Mouse (Mus musculus): ENCODE measurements around the gene Hyal1. TPM values are rescaled to one million over a fixed set of nuclear protein-coding genes. Genes with fewer than 3 reads are reported as not detected.
A peak's percentile ranks its signal among the peaks of the same experiment; 100 is the strongest.

The Hyal1 gene
- total RNA-seq, 1 experiment from 2014 or later: 10.9 TPM

DNA sequence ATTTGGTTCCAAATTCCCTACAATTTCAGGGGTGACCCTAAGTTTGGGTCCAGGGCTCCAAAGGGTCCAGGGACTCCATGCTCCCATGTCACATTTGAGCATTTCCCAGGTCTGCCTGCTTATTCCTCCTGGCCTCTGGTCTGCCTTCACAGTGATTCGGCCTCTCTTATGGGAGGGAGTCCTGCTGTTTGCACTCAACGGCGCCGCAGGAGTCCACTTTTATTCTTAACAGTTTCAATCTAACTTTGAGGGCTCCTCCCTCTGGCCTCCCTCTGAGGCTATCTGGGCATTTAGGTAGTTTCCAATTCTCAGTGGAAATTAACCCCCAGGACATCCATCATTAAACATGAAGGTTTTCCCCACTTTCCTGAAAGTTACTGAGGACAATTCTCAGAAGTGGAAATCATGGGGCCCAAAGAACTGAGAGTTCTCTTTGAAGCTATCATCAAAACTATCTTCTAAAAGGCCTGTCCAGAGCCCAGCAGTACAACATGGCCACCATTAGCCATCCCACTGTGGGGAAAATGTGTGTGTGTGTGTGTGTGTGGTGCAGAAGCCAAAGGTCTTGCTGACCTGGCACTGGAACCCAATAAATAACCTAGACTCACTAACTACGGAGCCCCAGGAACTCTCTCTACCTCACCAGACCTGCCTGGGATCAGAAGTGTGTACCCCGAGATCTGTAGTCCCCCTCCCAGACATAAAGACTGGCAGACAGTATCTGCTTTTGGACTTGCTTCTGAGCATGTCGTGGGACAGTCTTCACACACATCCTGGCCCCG, 17.7 kb downstream of the Hyal1 start:
- no peak for DNase-seq

DNA sequence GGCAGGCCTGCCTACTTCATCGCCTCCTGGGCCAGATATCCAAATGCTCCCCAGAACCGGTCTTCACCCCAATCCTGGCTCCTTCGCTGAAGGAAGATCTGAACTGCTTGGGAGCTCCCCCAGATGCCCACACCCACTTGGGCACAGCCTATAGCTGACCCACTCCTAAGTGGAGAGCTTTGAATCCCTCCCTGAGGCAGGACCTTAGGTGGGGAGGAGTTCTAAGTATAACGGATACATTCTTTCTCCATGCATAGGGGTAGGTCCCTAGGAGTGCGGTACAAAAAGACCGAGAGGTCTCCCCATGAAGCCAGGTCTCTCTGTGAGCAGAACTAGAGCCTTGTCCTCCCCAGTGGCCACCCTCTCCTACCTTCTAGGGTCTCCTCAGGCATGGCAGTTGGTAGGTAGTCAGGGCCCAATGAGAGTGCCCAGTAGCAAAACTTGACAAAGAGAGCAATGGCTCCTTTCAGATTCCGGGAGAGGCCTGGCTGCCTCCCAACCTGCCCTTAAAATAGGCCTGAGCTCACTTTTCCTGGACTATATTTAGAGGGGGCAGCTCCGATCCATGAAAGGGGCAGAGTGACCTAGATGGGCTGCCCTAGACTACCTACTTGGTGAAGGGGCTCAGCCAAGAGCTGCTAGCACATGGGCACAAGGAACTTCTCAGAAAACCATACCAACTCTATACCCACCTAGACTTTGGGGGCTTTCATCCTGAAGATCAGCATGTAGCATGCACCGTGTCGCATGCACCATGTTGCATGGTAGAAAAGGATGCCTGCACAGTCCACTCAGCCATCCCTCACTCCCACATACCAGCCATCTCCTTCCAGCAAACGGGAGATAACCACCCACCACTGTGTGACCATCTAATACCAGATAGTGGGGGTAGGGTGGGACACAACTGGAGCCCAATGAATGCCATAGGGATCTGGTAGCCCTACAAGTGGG, 20.2 kb downstream of the Hyal1 start:
- no peak for DNase-seq

DNA sequence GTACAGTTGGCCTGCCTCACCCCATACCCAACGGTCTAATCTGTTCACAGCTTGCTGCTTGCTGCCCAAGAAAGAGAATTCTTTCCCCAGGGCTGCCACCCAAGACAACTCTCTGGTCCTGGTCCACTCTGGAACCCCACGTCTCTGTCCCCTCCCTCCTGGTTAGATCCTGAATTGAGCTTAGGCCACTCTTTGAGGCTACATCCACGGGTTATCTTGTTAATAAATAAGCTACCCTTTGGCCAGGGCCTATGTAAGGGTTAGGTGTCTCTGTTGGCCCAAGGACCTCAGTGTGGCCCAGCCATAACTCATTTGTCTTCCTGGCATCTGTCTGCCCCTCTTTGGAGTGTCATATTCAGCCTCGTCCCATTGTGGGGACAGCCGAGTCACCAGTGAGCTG, 21.7 kb downstream of the Hyal1 start:
- DNase-seq: no peak

DNA sequence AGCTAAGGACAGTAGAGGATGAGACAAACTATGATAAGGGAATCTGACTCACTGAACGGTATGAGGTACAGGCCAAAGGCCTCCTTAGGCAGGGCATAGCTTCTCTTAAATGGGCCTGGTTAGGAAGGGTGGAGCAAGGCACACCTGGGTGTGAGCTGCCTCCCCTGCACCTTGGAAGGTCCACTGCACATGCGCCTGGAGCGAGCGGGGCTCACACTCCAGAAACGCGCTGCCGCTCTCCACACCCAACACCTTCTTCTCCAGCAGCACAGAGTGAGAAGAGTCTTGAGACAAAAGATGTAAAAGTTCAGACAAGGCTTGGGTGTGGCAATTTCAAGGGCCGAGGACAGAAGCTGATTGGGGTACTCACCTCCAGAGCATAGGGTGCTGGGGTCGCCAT, 22.7 kb downstream of the Hyal1 start:
- no peak for DNase-seq

DNA sequence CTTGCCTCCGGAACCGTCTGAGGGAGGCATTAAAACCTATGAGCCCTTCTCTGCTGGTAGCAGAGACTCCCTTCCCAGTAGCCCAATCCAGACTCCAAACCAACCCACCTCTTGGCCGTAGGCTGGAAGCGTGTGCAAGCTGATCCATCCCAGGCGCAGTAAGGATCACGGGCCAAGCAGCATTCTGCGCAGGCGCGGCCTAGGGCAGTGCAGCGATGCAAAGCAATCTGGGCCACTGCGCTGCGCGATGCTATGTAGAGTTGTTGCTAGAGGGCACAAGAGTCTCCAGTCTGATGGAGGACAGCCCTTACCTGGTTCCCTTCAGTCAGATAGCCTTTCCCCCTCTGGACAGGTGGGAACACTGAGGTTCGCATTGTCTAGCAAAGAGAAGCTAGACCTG, 23.1 kb downstream of the Hyal1 start:
- no peak for DNase-seq

DNA sequence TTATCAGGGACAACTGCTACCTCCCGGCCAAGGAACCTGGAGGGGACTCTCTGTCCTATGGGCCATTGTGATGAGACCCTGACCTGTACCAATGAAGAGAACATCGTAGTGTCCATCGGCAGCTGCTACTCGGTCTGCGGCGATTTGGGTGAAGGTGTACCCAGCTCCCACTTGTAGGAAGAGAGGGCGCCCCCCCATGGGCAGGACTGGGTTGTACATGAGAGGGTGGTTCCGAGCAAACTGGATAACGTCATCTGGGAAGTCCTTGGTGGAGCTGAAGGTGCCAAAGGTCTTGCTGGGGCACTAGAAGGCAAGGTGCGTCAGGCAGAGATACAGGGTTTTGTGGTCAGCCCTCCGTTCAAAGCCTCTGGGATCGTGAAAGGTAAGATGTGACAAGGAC, 24.0 kb downstream of the Hyal1 start:
- DNase-seq: no peak

DNA sequence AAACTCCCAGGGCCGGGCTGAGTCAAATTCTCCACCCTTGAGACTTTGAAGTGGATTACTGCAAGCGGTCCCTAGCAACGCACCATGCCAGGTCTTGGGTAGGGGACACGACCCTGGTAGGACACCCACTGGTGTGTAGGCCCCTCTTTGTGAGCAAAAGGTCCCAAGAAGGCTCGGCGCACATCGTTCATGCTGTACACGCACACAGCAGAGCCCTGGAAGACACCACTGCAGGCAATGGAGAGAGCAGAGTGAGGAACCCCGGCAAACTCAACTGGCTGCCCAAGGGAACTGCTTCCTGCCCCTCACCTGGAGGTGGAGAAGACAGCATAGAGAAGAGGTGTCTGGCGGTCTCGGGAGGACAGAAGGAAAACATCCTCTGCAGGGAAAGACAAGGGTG, 24.5 kb downstream of the Hyal1 start:
- DNase-seq: no peak

DNA sequence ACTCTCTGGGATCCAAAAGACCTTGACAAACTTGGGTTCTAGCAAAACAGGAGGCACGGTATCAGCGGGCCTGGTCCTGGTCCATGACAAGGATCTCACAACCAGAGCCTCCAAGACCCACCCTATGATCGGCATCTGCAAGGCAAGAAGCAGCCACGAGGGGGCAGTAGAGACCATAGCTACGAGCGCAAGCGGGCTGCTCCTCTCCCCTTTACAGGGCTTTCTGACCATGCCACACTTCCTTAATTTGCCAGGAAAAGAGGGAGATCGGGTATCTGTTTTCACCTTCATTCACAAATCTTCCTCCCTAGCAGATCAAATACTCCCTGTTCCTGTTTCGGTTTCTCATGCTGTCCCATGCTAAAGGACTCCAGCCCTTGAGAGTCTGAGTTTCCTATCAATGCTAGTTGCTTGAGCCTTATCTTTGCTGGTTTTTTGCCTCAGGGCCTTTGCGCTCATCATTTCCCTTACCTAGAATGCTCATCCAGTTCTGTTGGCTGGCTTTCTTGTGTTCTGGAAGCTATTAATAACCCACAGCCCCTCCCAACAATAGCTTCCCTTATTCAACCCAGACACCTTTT, 25.4 kb downstream of the Hyal1 start:
- DNase-seq: peak; percentile 94

DNA sequence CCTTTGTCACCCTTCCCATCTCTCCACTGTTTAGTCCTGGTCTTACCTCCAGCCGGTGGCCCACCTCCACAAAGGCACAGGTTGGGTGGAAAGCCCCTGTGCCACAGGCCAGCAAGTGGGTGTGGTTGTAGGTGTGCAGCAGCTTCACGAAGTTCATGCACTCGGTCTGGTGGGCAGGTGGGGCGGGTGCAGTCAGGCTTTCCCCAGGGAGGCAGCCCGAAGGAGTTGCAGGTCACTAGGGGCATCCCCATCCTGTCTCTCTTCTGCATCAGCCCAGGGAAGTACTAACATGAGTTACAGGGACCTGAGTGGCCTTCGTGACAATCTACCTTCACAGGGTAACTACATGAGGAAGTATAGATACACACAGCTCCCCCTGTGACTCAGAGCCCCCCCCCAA, 26.5 kb downstream of the Hyal1 start:
- DNase-seq: no peak

DNA sequence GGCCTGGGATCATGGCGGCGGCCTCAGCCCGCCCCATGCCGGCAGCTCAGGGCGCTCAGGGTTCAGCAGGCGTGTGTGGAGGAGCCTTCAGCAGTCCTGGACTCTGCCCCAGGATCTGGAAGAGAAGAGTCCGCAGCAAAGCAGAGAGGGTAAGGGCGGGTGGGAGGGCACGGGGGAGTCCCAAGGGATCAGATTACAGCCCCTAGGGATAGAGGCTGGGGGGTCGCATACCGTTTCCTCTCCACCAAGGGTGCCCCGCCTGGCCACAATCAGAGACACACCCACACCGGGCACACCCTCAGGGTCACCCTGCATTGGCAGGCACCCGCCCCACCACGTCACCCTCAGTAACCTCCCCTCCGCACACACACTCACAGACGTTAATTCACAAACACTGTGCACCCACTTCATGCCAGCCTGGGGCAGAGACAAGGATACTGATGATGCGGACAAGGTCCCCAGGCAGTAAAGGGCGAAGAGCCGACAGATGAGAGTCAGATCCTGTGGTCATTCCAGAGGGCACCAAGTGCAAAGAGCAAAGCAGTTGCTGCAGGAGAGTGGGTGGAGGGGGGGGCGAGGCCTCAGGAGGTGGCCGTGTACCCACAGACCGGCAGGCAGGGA, 28.4 kb downstream of the Hyal1 start:
- DNase-seq: peak; percentile 54

DNA sequence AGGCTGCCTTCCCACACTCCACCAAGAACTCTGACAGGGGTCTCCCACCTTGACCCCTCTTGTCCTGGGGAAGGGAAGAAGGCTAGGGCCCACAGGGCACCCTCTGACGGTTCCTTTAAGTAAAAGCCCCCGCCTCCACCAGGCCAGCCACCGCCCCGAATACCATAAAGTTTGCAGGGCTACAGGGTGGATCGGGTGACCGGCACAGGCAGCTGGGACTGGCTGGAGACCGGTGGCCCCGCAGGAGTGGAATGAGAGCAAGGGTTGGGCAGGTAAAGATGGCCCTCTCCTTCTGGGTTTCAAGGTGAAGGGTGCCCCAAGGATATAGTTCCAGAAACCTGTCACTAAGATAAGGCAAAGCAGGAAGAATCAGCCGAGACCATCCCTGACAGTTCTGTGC, 29.9 kb downstream of the Hyal1 start:
- no peak for DNase-seq

DNA sequence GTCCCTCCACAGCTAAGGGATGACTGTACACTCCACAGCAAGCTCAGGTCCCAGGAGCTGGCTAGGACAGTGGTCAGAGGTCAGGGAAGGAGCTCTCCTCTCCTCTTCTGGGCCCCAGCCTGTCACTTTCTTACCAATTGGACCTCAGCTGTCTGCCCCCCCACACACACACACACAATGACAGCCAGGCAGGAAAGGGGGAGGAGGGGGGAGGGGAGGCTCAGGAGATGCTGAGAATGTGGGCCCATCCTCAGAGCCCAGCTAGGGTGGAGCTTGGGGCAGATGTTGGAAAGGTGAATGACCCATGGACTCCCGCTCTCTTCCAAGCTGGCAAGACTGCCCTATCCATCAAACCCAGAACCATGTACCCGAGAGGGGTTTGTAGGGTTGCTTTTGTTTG, 30.3 kb downstream of the Hyal1 start:
- no peak for DNase-seq

DNA sequence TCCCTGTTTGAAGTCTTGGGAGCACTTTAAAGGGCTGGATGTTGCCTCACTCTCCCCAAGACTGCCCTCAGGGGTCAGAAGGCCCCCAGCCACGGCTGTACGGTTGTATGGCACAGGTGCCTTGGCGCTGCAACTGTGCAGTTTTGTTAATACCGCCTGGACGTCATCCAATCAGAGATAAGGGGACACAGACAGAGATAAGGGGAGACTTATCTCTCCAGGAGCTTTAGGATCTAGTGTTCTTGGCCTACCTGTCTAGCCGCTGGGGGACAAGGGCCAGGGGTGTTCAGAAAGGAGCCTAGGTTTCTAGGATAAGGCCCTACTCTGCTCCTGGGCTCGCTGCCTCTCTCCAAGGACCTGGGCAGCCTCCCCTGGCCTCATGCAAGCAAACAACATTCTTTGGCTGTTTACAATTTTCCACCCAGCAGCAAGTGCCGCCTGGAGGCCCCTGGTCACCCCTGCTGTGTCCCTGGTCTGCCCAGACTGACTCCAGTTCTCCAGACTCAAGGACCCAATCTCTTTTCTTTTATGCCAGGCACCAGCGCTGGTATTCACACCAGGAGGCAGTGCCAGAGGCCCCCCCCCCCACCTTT, 31.0 kb downstream of the Hyal1 start:
- DNase-seq: no peak

DNA sequence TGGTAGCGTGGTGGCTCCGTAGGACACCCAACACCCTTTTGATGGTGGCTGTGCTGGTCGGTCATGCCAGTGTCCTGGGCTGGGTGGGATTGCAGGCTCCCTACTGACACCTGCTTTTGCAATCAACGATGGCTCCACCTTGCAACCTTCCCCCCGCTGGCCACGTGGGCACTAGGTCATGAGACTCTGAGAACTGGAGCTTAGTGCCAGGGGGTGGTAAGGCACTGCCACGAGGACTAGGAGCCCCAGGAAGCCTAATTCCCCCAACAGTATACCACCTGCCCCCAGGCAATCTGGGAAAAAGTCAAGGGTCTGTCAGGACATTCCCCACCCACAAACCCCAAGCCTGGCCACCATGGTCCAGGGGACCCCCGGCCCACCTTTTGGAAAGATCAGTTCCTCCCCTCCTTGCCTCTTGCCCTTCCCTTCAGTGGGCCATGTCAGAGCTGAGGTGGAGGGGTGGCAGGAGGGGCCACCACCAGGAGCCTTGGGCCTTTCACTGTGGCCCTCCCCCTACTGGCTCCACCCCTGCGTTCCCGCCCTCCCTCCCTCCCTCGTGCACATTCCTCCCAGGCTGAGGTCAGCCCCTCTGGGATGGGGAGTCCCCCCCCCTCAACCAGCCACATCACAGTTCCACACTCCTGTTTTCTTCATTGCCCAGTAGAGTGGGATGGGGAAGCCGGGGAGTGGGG, 32.2 kb downstream of the Hyal1 start, which contains the start of gene Sema3b:
Gene Sema3b (minus strand): TSS at position 489 of the 692 bp plus-strand sequence.
- DNase-seq: no peak

DNA sequence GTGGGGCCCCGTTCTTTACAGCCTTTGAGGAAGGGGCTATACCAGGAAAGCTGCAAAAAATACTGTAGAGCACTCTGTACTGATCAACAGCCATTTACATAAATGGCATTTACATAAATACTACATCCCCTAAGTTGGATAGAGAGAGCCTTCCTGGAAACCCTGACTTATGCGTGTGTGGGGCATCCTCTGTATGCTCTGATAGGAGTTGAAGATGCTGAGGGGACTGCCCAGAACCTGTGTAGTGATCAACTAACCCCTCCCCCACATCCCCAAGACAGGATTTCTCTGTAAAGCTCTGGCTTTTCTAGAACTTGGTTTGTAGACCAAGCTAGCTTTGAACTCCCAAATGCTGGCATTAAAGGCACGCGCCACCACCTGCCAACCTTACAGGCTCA, 32.7 kb downstream of the Hyal1 start:
- DNase-seq: no peak

DNA sequence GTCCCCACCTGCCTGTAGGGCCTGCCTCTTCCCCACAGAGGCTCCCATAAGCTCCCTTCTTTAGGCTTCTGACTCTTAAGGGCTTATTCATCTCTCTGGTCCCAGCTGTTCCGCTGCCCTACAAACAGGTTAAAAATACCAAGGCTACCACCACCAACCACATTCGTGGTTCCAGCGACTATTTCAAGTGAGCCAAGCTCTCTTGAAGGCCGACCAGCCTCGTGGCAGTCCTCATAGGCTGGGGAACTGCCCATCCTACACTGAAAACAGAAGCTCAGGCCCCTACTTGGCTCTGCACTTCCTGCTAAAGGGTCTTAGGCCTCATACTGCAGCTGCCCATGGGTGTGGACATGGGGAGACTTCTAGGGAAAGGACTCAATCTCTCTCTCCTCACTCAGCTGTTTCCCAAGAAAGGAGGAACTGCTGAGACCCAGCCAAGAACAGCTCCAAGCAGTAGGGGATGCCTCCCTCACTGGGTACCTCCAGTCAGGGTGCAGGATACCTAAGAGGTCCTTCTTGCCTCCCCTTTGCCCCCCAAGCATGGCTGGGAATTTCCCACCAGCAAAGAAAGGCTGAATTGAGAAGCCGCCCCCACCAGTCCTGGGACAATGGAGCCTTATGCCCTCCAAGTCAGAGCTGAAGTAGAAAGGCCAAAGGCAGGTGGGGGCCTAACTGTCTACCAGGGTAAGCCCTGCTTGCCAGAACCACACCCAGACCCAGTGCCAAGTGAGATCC, 34.9 kb downstream of the Hyal1 start:
- no peak for DNase-seq

DNA sequence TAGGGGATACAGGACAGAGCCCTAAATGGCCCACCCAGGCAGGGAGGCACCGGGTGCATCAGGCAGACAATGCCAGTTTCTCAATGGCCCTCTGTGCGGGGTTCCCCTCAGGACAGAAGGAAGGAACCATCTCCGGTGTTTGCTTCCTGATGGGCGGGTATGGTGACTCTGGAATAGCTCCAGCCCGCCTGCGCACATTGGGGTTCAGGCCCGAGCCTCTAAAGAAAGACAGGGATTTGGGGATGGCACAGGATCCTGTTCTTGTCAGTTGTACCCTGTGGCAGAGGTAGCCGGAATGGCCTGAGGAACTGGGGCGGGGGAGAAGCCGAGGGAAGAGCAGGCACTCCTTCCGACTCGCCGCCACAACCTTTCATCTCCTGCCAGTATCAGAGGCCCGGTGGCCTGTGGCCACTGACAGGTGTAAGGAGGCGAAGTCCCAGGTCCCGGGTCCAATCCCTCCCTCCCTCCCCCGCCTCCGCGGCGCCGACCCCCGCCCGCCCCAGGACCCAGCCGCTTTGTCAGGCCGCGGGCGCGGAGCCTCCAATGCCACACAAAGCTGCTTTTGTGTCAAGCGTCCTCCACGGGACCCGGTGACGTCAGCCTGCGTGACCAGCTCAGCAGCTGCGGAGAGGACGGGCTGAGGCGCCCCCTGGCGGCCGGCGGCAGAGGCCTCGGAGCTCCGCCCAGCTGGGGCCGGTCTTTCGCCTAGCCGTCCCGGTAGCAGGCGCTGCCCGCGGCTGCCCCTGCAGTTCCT, 35.6 kb downstream of the Hyal1 start:
- peak; percentile 100 for DNase-seq

DNA sequence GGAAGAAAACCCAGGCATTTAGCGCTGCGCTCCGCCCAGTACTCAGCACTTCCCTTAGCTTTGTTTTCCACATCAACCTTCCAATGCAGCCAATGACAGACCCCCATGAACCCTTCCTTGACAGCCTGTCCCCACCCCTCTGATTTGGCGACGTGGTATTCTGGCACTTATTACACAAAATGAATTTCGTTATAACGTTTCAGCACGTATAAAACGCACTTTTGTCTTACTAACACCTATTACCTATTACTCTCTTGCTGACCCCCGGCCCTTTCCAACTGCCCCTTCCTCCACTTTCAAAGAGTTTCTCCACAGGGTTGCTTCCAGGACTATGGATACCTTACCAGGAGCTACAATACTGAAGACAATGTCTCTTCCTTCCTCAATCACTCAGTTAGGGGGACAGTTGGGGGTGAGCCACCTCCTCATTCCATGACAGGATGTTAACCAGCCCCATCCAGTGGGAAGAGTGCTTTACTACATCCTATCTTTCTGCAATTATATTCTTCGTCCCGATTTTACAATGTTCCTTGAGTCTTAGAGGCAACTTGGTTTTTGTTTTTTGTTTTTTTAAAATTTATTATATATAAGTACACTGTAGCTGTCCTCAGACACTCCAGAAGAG, 36.3 kb downstream of the Hyal1 start:
- no peak for DNase-seq

DNA sequence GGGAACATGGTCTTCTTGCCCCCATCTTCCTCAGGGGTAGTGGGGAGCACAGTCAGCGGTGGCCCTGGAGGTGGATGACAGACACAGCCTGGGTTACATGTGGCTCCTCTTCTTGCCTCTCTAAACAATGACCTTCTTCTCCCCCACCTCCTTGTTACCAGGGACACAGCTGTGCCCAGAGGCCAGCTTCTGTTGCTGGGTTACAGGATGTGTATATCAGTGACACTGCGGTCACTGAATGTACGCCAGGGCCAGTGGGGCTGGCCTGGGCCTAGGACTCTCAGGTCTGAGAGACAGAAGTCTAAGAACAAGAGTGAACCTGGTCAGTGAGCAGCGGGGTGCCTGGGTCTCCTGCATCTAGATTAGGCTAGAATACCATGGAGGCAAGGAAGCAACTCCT, 38.3 kb downstream of the Hyal1 start:
- DNase-seq: no peak

DNA sequence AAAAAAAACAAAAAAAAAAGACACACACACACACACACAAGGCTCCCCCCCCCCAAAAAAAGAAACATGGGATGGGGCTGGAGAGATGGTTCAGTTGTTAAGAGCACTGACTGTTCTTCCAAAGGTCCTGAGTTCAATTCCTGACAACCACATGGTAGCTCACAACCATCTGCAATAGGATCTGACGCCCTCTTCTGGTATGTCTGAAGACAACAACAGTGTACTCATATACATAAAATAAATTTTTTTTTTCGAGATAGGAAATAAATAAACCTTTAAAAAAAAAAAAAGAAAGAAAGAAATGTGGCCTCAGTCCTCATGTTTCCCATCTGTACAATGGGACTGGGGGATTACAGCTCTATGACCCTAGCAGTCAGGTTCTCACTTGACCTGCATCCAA, 40.7 kb downstream of the Hyal1 start:
- no peak for DNase-seq
